ENCODE assay signal across 12 mouse cellular contexts in genomic region chr6:61601911-61602310, GRCm38 (mm10).
"Had no signal": no experiment of that assay in that cellular context is flagged by ENCODE, and none has a peak within 500 bp of the region (broad histone marks: within the 10 kb centered on the region; RNA-seq: fewer than 3 reads in every experiment).

No protein-coding gene starts in this region.

- H3K36me3 ChIP-seq: kidney, embryonic 15.5 days; limb, embryonic 13.5 days; neural tube, embryonic 13.5 days had no signal

- ATAC-seq: intestine, embryonic 16.5 days had no signal

- H3K9ac ChIP-seq: kidney, embryonic 15.5 days; limb, embryonic 13.5 days; liver, embryonic 14.5 days; neural tube, embryonic 13.5 days had no signal

- H3K4me1 ChIP-seq: kidney, embryonic 15.5 days; limb, embryonic 13.5 days; neural tube, embryonic 13.5 days had no signal

- H3K4me3 ChIP-seq: kidney, embryonic 15.5 days; limb, embryonic 13.5 days; neural tube, embryonic 13.5 days had no signal

- H3K27me3 ChIP-seq: kidney, embryonic 15.5 days; limb, embryonic 13.5 days; neural tube, embryonic 13.5 days had no signal

- H3K27ac ChIP-seq: kidney, embryonic 15.5 days; limb, embryonic 13.5 days; liver, embryonic 14.5 days; neural tube, embryonic 13.5 days had no signal

- H3K9me3 ChIP-seq: kidney, embryonic 15.5 days; limb, embryonic 13.5 days; neural tube, embryonic 13.5 days had no signal

- DNase-seq: kidney, adult 2 months; kidney, postnatal 14 days; left cerebral cortex, postnatal 4 days; lung, adult 18-20 months; right cerebral cortex, postnatal 4 days; spleen, adult 18-20 months; thymus, postnatal 36 days had no signal

- H3K4me2 ChIP-seq: kidney, embryonic 15.5 days; limb, embryonic 13.5 days; neural tube, embryonic 13.5 days had no signal
